Mouse (Mus musculus) gastrocnemius, postnatal 10 days (tissue): Measurements from ENCODE around the gene Adora2a. TPM values are rescaled to one million over a fixed set of nuclear protein-coding genes. Genes with fewer than 3 reads are reported as not detected.
"Not testable (repeated sequence)": the region's sequence is repeated elsewhere in the genome, so short reads cannot be mapped to it uniquely, and the experiment has no call there.

Experiments used
- DNase-seq: peaks from one replicate; pipeline ENCODE4 v3.0.0; 2021; ENCODE audit warnings: mixed read lengths
- total RNA-seq, 2 experiments: library from RNA; stranded (reverse); gene quantifications; 2 replicates each; pipeline ENCODE4 v1.2.3; 2021

Adora2a gene
- total RNA-seq, 2 experiments from 2014 or later: 4.3 to 6.2 TPM

- DNase-seq: no peak
Observed at GRCm38 (mm10) chr10:75350564-75350963, 33.9 kb downstream of the Adora2a start.

GRCm38 (mm10) chr10:75352541-75352940 lies 35.9 kb downstream of the Adora2a start:
- no peak for DNase-seq

- not testable (repeated sequence) for DNase-seq
Observed at GRCm38 (mm10) chr10:75353838-75354241, 37.2 kb downstream of the Adora2a start.

- DNase-seq: no peak
Observed at GRCm38 (mm10) chr10:75355341-75355740, 38.7 kb downstream of the Adora2a start.

- DNase-seq: peak; percentile 21
Observed at GRCm38 (mm10) chr10:75364214-75364690, 47.6 kb downstream of the Adora2a start.

- no peak for DNase-seq
Observed at GRCm38 (mm10) chr10:75364796-75365195, 48.1 kb downstream of the Adora2a start.

GRCm38 (mm10) chr10:75365231-75365633 lies 48.6 kb downstream of the Adora2a start:
- no peak for DNase-seq

- peak; percentile 11 for DNase-seq
Observed at GRCm38 (mm10) chr10:75373655-75374351, 57.1 kb downstream of the Adora2a start.

- peak; percentile 18 for DNase-seq
Observed at GRCm38 (mm10) chr10:75378688-75379087, 62.0 kb downstream of the Adora2a start.

Other genes with a start within 250 kb of the Adora2a start
- 10 to 100 TPM; 34.3 to 36.2 TPM for gene Specc1l, start 104.8 kb upstream of the Adora2a start, total RNA-seq
- gene Upb1, start 84.2 kb downstream of the Adora2a start, total RNA-seq: under 1 TPM; 0.20 to 0.21 TPM
- gene Snrpd3, start 200.7 kb downstream of the Adora2a start, total RNA-seq: 100 to 1,000 TPM; 126 to 134 TPM
- 10 to 100 TPM; 46.9 to 47.5 TPM for gene Gucd1, start 201.1 kb downstream of the Adora2a start, total RNA-seq
- gene Lrrc75b, start 243.5 kb downstream of the Adora2a start, total RNA-seq: 1 to 10 TPM; 1.3 to 1.9 TPM
- gene Ggt1, start 244.7 kb downstream of the Adora2a start, total RNA-seq: 1 to 10 TPM in 1 of 2 experiments, under 1 TPM in 1; 0.52 to 1.0 TPM